Mouse (Mus musculus): ENCODE measurements around the gene Fgfr2.

Gene Fgfr2

DNA sequence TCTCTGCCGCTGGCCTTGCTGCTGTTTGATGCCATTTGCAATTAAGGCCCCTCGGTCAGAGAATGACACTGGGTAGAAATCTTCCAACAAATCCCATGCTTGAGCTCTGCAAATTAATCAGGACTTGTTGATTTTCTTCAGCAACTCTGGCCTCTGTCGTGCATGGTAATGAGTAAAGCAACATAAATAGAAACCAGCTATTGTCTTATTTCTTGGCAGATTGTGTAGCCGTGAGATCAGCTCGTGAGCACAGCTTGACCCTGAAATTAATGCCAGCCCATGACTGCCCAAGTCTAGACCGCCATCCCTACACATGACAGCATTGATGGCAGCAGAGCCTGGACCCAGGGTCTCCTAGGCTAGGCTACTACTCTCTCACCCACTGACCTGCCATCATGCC, 994.5 kb downstream of the Fgfr2 start:
- in situ Hi-C loops (cut with MboI; ENCODE audit: unreplicated experiment in 2 of 2), result no loop called here

DNA sequence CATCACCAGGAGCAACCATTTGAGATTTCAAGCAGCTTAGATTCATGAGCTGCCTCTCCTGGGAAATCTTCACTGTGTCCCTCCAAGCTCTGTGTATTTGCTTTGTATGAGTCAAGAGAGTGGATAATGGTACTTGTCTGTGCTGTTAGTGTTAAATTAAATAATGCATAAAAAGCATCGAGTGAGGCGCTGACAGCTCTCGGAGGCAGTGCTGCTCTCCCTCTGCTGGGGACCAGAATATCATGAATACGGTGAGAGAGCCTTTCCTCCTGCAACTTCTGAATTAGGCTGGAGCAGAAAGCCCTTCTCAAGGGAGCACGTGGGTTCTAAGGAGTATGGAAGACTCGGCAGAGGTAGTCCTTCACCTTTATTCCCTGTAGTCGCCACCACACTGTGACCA, 998.2 kb downstream of the Fgfr2 start:
- in situ Hi-C loops (cut with MboI; ENCODE audit: unreplicated experiment in 2 of 2), result no loop called here

GRCm38 (mm10) chr7:132123211-132123610, 999.9 kb downstream of the Fgfr2 start:
- in situ Hi-C loops (cut with MboI; ENCODE audit: unreplicated experiment in 2 of 2), result no loop called here

DNA sequence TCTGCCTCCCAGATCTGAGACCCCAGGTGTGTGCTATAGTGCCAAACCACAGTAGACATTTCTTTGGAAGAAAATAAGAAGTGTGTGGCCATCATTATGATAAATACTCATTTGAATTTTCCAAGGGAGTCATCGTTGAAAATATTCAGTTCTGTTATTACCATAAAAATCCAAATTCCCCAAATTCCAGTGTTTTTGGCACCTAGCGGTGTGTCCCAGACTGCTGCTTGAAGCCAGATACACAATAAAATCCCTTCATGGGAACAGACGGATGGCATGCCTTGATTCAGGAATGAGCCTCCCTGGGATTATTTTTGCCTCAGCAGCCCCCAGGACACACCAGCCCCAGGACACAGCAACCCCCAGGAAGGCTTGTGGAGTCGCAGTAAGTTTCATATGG, 1003.3 kb downstream of the Fgfr2 start:
- in situ Hi-C loops (cut with MboI; ENCODE audit: unreplicated experiment in 2 of 2), result no loop called here

- in situ Hi-C loops (cut with MboI; ENCODE audit: unreplicated experiment in 2 of 2), result no loop called here
Measured at GRCm38 (mm10) chr7:132111770-132112169, 1011.4 kb downstream of the Fgfr2 start.

GRCm38 (mm10) chr7:132110308-132110707, 1012.8 kb downstream of the Fgfr2 start:
- in situ Hi-C loops (cut with MboI; ENCODE audit: unreplicated experiment in 2 of 2), result no loop called here

DNA sequence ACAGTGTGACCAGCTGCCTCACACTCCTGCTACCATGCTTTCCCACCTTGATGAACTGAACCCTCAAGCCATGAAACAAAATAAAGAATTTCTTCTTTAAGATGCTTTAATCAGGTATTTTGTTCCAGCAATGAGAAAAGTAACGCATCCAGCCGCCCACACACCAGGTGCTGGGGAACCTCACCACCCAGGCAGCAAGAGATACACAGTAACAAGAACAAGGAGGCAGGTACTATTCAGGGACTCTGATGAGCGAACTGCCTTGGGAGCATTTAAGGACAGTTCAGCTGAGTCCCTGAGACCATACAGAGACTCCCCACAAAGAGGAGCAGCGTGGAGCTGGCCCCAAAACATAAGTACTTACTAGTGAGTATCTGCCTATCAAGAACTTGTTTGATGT, 1016.3 kb downstream of the Fgfr2 start:
- in situ Hi-C loops (cut with MboI; ENCODE audit: unreplicated experiment in 2 of 2), result no loop called here

DNA sequence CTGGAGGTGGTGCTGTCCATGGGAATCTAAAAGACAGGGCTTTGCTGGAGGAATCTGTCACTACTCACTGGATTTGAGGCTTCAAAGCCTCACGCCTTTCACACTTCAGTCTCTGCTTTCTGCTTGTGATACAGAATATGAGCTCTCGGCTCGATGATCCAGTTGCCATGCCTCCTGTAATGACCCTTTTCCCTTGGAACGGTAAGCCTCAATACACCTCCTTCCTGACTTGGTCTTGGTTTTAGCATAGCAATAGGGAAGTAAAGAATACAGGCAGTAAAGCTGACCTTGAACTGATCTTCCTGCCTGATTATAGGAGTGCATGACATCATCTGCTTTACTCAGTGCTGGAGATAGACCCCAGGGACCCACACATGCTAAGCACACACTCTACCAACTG, 1017.8 kb downstream of the Fgfr2 start:
- in situ Hi-C loops (cut with MboI; ENCODE audit: unreplicated experiment in 2 of 2), result no loop called here

GRCm38 (mm10) chr7:132098441-132098840, 1024.7 kb downstream of the Fgfr2 start:
- in situ Hi-C loops (cut with MboI; ENCODE audit: unreplicated experiment in 2 of 2), result no loop called here

DNA sequence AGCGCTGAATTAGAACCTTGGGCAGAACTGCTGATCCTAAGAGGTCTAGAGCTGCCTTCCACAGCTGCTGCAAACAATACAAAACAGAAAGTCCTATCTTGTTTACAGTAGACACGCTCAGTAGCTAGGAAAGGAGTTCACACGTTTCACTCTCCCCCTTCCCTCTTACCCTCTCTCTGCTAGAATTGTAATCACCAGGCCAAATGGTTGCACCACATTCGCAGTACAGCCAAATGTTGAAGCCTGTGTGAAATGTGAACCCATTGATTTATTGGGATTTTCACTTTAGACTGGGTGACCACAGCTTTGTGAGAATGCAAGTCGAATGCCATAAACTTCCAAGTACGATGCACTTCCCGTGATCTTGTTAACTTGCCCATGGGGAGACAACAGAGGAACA, 1028.5 kb downstream of the Fgfr2 start:
- in situ Hi-C loops (cut with MboI; ENCODE audit: unreplicated experiment in 2 of 2), result no loop called here

GRCm38 (mm10) chr7:132091551-132091950, 1031.6 kb downstream of the Fgfr2 start:
- in situ Hi-C loops (cut with MboI; ENCODE audit: unreplicated experiment in 2 of 2), result no loop called here

GRCm38 (mm10) chr7:132088606-132089005, 1034.5 kb downstream of the Fgfr2 start:
- in situ Hi-C loops (cut with MboI; ENCODE audit: unreplicated experiment in 2 of 2), result no loop called here

GRCm38 (mm10) chr7:132088181-132088580, 1035.0 kb downstream of the Fgfr2 start:
- in situ Hi-C loops (cut with MboI; ENCODE audit: unreplicated experiment in 2 of 2), result no loop called here

DNA sequence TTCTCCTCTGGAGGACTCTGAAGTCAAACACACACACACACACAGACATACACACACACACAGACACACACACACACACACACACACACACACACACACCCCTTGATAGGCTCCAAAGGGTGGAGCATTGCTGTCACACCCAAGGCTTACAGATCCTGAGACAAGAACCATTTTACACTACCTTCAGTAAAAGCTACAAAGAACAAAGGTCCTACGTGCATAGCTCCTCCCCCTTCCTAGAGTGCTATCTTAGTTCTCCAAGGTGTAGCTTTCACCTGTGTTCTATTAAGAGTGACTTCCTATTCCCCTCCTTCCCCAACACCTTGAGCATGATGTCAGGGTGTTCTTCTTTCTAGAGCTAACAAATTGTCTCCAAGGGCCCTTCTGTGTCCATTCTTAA, 1047.3 kb downstream of the Fgfr2 start:
- in situ Hi-C loops (cut with MboI; ENCODE audit: unreplicated experiment in 2 of 2), result no loop called here

DNA sequence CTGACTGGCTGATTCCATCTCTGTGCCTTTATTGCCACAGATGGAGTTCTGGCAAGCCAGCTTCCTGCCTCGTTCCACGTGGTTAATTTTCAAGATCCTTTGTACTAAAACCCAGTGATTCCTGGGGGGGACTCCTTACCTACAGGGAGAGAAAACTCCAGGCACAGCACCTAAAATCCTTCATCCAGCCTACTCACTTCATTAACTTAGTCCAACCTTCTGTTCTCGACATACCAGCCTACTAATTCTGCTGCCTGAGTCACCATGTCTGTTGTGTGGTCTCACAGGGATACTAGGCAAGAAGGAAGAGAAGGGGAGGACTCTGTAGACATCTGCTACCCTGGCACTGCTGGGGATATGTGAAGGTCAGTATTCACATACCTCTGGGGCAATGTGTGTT, 1048.6 kb downstream of the Fgfr2 start:
- in situ Hi-C loops (cut with MboI; ENCODE audit: unreplicated experiment in 2 of 2), result no loop called here

- in situ Hi-C loops (cut with MboI; ENCODE audit: unreplicated experiment in 2 of 2), result no loop called here
Measured at GRCm38 (mm10) chr7:132070877-132071625, 1052.1 kb downstream of the Fgfr2 start.

GRCm38 (mm10) chr7:132067951-132068350, 1055.2 kb downstream of the Fgfr2 start:
- in situ Hi-C loops (cut with MboI; ENCODE audit: unreplicated experiment in 2 of 2), result no loop called here

DNA sequence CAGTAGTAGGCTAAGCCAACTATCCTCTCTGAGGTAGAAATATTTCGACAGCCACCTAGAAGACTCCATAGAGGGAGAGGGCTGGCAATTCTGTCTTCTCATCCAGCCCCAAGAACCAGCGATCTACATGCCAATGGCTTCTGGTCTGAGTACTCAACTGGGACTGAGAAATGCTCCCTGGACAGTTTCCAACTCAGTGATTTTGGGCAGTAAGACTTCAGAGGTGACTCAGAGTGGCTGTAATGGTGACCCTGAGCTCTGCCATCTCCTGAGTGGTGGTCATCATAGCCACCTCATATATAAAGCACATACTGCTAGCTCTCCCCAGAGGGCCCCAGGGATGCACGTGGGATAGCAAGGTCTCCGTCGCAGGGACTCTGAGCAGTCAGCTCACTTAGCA, 1055.6 kb downstream of the Fgfr2 start:
- in situ Hi-C loops (cut with MboI; ENCODE audit: unreplicated experiment in 2 of 2), result no loop called here

- in situ Hi-C loops (cut with MboI; ENCODE audit: unreplicated experiment in 2 of 2), result no loop called here
Measured at GRCm38 (mm10) chr7:132060116-132060515, 1063.0 kb downstream of the Fgfr2 start.

DNA sequence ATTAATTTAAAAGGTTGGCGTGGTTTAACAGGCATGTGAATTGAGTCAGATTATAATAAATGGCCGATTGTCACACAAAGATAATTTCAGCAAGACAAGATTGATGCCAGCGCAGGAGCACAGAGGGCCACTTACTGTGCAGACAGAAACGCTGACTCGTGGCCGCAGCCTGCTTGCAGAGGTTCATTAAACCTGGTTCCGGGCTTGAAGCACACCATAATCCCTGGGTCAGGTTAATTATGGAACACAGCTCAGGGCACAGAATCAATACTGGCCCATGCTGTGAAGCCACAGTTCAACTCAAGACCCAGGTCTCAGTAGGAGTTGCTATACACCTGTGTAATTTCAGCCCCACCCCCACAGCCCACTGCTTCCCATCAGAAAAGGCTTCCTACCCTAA, 1066.6 kb downstream of the Fgfr2 start:
- in situ Hi-C loops (cut with MboI; ENCODE audit: unreplicated experiment in 2 of 2), result no loop called here

- in situ Hi-C loops (cut with MboI; ENCODE audit: unreplicated experiment in 2 of 2), result no loop called here
Measured at GRCm38 (mm10) chr7:132046662-132047061, 1076.5 kb downstream of the Fgfr2 start.

GRCm38 (mm10) chr7:132031940-132032531, 1091.1 kb downstream of the Fgfr2 start:
- in situ Hi-C loops (cut with MboI; ENCODE audit: unreplicated experiment in 2 of 2), result no loop called here
